Mouse (Mus musculus): ENCODE measurements around the gene Tmem106c. TPM values are rescaled to one million over a fixed set of nuclear protein-coding genes. Genes with fewer than 3 reads are reported as not detected.

Tmem106c gene
- polyA plus RNA-seq, 1 experiment from 2014 or later: 55.0 TPM

DNA sequence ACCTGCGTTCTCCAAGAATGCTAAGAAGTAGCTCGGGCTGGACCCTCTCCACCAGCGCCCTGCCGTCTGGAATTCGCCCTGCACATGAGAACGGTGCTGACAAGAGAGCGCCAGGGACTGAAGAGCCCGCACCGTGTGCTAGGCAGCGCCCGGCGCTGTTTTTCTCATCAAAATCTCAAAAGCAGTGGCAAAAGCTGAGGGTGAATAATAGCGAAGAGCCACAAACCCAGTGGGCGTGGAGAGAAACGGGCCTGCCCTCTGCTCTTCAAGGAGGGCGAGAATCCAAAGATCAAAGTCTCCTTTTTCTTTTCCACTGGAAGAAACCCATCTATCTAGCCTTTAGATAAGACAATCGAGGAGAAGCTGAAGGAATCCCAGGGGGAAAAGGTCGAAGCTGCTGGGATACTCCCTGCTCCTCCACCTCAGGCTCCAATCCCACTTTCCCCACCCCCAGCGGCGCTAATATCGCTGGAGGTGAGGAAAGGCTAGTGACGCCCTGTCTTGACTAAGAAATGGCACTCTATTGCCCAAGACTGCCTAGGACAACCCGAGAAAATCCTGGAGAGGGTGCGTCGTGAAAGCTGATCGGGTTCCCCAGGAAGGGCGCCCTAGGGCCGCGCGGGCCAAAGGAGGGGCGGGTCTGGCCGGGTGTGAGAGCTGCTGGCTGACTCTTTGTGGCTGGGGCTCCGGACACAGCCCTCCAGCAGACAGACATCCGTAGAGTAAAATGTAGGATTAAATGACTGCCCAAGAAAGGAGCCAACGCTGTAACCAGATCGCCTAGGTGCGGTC lies 37.5 kb downstream of the Tmem106c start:
- DNase-seq (ENCODE audit: low spot score) (peak; percentile 66), ATAC-seq (replicated peaks; ENCODE audit: low FRiP score, low read depth) (peak; percentile 21; the same call in 1 of the 2 replicates)
- TF ChIP-seq CTCF (IDR thresholded peaks at IDR 0.05; ENCODE audit: low read depth): peak; percentile 23; the same call in 1 of the 2 replicates
- H3K4me1 ChIP-seq (replicated peaks; ENCODE audit: insufficient read depth, low read length): peaks cover 34% of the 10 kb centered on the region
- H3K36me3 ChIP-seq (ENCODE audit: insufficient read depth, low read length): no peaks in the 10 kb centered on the region
- peaks cover 63% of the 10 kb centered on the region for H3K27me3 ChIP-seq (ENCODE audit: insufficient read depth, low read length)
- H3K27ac ChIP-seq: no peak overlapping the region
- H3K4me3 ChIP-seq (replicated peaks; ENCODE audit: low read depth, low read length): peak overlapping the region; percentile 34
- H3K9ac ChIP-seq (ENCODE audit: low read depth, low read length): peak overlapping the region; percentile 40; the same call in 1 of the 2 replicates
- no peaks in the 10 kb centered on the region for H3K9me3 ChIP-seq (replicated peaks; ENCODE audit: low read length)
- H3K4me2 ChIP-seq (ENCODE audit: low read length): peak overlapping the region; percentile 65
- WGBS: 2% methylated on average over 37 of the region's 37 CpGs

DNA sequence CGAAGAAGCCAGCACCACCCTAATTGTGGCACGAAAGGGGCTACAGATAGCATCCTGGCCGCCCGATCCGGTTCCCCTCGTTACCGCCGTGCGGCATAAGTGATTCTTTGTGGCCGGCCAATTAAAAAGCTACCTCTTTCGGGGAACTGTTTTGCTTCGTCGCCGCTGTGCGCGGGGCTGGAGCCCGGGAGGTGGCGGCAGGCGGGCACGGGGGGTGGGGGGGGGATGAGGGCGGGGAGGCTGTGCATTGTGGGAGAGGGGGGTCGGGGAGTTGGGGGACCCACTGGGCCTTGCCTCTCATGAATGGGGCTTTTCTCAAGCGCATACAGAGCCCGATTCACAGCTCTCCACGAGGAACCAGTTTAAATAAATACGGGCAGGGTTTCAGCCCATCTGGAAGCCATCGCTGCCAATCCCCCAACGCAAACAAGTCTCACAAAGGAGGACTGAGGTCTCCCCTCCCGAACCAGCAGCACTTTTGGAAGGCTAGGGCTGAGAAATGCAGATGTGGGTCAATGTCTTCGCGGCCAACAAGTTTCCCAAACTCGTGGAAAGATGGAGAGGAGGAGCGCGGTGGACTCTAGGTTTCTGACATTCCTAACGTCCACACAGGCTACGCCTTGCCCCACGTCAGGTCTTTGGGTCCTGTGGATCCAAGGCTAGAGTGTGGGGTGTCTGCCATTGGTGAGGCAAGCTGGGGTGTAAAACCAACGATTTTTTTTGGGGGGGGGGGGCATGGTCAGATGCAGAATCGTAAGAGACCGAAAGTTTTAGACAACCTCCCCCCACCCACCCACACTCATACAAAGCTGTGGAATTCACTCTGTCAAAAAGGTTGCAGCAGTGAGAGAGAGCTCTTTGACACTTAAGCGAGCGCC lies 38.4 kb downstream of the Tmem106c start:
- Histone ChIP-seq H3K4me2 (ENCODE audit: low read length) (peak overlapping the region; percentile 65), H3K4me3 (replicated peaks; ENCODE audit: low read depth, low read length) (peak overlapping the region; percentile 34), H3K27ac (no peak overlapping the region), H3K4me1 (replicated peaks; ENCODE audit: insufficient read depth, low read length) (peaks cover 34% of the 10 kb centered on the region), H3K27me3 (ENCODE audit: insufficient read depth, low read length) (peaks cover 63% of the 10 kb centered on the region), H3K36me3 (ENCODE audit: insufficient read depth, low read length) (no peaks in the 10 kb centered on the region), H3K9me3 (replicated peaks; ENCODE audit: low read length) (no peaks in the 10 kb centered on the region), H3K9ac (ENCODE audit: low read depth, low read length) (peak overlapping the region; percentile 40; the same call in 1 of the 2 replicates)
- no peak for TF ChIP-seq CTCF (IDR thresholded peaks at IDR 0.05; ENCODE audit: low read depth)
- no peak for ATAC-seq (replicated peaks; ENCODE audit: low FRiP score, low read depth)
- under 1% methylated on average over 41 of the region's 42 CpGs for WGBS
- peak; percentile 68 for DNase-seq (ENCODE audit: low spot score)

DNA sequence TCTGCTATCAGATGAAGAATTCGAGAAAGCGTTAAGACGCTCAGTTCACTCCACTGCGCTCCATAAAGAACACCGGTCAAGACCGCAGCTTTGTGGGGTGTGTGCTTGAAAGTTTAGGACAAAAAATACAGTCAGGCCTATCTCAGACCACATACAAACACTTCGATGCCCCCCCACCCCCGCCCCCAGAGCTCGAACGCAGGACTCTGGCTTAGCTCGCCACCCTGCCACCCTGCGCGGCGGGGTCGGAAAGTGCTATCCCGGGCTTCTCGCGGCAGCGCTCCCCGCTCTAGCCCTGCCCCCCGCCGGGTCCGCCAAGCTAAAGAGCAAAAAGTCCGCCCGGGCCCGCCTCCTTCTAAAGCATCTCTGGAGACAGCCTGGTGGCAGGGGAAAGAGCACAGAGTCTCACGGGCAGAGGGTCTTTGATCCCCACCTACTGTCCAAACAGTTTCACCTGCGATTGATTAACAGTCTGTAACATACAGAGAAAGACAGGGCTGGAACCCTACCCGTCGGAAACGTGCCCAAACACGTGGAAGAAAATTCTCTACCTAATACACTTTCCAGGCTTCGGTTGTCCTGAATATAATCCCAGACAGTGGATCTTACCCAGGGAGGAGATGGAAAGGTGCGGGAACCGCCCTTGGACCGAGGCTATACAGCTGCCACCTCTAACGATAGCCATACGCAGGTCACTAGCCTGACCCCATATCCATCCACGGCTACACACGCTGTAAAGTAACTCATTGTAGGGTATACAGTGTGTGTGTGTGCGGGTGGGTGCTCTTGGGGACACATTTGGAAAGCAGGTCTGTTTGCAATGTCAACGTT lies 39.2 kb downstream of the Tmem106c start:
- H3K4me1 ChIP-seq (replicated peaks; ENCODE audit: insufficient read depth, low read length): peaks cover 34% of the 10 kb centered on the region
- no peaks in the 10 kb centered on the region for H3K36me3 ChIP-seq (ENCODE audit: insufficient read depth, low read length)
- H3K9ac ChIP-seq (ENCODE audit: low read depth, low read length): peak overlapping the region; percentile 23; the same call in 1 of the 2 replicates
- peaks cover 60% of the 10 kb centered on the region for H3K27me3 ChIP-seq (ENCODE audit: insufficient read depth, low read length)
- no peaks in the 10 kb centered on the region for H3K9me3 ChIP-seq (replicated peaks; ENCODE audit: low read length)
- H3K4me2 ChIP-seq (ENCODE audit: low read length): peak overlapping the region; percentile 65
- 1% methylated on average over 42 of the region's 42 CpGs for WGBS
- DNase-seq (ENCODE audit: low spot score) (peak; percentile 79), ATAC-seq (replicated peaks; ENCODE audit: low FRiP score, low read depth) (0 out of 2 replicates have a peak, but pooled peaks have one; percentile 10)
- no peak for TF ChIP-seq CTCF (IDR thresholded peaks at IDR 0.05; ENCODE audit: low read depth)
- H3K27ac ChIP-seq: no peak overlapping the region
- peak overlapping the region; percentile 34 for H3K4me3 ChIP-seq (replicated peaks; ENCODE audit: low read depth, low read length)

DNA sequence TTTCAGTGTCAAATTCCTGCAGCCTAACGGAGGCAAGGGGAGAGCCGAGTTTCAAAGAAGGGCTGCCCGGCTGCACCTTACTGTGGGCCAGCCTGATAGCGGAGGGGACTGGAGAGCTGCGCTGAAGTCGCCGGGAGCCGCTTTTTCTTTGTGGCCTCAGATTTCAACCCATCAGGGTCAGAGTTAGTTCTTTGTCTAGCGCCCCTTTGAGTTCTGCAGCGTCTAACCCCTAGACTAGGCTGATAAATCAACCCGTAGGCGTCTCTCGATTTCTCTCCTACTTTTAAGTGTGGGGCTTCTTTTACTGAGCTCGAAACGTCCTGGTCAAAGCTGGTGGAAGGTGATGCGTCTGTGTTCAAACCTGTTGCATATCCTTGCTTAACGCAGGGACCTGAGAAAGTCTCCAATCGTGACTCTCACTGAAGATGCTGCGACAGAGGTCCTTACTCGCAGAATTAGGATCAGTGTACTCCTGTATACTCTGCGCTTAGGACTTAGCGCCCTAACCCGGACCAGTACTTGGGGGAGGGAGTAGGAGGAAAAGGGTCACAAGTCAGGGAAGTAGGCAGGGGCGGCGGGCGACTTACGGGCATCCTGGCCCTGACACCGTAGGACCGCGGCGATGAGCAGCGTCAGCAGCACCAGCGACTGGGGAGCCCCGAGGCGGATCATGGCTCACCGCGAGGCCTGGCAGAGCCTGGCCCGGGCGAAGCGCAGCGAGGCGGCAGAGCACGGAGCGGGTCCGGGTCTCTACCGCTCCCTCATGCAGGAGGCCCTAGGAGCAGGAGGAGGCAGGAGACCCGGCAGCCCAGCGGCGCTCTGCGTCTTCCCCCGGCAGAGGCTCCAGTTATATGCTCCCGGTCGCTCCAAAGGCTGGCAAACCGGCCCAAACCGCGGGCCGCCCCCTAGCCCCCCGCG lies 40.1 kb downstream of the Tmem106c start, which contains the start of gene Col2a1:
TSS of gene Col2a1 (minus strand) at position 874 of the 918 bp plus-strand sequence.
- H3K4me2 ChIP-seq (ENCODE audit: low read length): peak within 1 kb of the TSS; percentile 65
- no peaks in the 10 kb centered on the region for H3K36me3 ChIP-seq (ENCODE audit: insufficient read depth, low read length)
- ATAC-seq (replicated peaks; ENCODE audit: low FRiP score, low read depth) (peak; percentile 17; the same call in 1 of the 2 replicates), DNase-seq (ENCODE audit: low spot score) (no peak)
- H3K4me1 ChIP-seq (replicated peaks; ENCODE audit: insufficient read depth, low read length): peaks cover 34% of the 10 kb centered on the region
- peak within 1 kb of the TSS; percentile 34 for H3K4me3 ChIP-seq (replicated peaks; ENCODE audit: low read depth, low read length)
- TF ChIP-seq CTCF (IDR thresholded peaks at IDR 0.05; ENCODE audit: low read depth): no peak
- H3K27me3 ChIP-seq (ENCODE audit: insufficient read depth, low read length): peaks cover 59% of the 10 kb centered on the region
- WGBS: under 1% methylated on average over 59 of the region's 59 CpGs
- no peak within 1 kb of the TSS for H3K27ac ChIP-seq
- H3K9me3 ChIP-seq (replicated peaks; ENCODE audit: low read length): no peaks in the 10 kb centered on the region
- H3K9ac ChIP-seq (ENCODE audit: low read depth, low read length): peak within 1 kb of the TSS; percentile 32; the same call in 1 of the 2 replicates

DNA sequence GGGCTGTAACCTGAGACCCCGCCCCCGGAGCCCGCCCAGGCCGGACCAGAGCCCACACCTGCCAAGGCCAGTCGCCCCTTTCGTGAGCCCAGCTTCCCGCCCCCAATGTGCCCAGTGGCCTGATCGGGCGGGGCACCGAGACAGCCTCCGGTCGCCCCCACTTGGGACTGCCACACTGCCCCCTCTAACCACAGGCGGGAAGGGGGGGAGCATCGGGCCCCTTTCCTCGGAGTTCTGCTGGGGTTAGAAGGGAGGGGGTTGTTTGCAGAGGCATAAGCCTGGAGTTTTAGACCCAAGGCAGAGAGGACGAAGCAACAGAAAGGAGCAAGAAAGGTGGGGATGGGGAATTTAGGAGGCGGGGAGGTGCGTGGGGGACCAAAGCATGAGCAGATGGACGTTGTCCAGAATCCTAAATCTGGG lies 40.8 kb downstream of the Tmem106c start:
- Histone ChIP-seq H3K9me3 (replicated peaks; ENCODE audit: low read length) (no peaks in the 10 kb centered on the region), H3K27me3 (ENCODE audit: insufficient read depth, low read length) (peaks cover 52% of the 10 kb centered on the region), H3K9ac (ENCODE audit: low read depth, low read length) (peak overlapping the region; percentile 32; the same call in 1 of the 2 replicates), H3K4me3 (replicated peaks; ENCODE audit: low read depth, low read length) (peak overlapping the region; percentile 34), H3K4me1 (replicated peaks; ENCODE audit: insufficient read depth, low read length) (peaks cover 31% of the 10 kb centered on the region), H3K27ac (no peak overlapping the region), H3K4me2 (ENCODE audit: low read length) (peak overlapping the region; percentile 65), H3K36me3 (ENCODE audit: insufficient read depth, low read length) (no peaks in the 10 kb centered on the region)
- TF ChIP-seq CTCF (IDR thresholded peaks at IDR 0.05; ENCODE audit: low read depth): no peak
- DNase-seq (ENCODE audit: low spot score): no peak
- WGBS: 2% methylated on average over 19 of the region's 19 CpGs
- peak; percentile 27 for ATAC-seq (replicated peaks; ENCODE audit: low FRiP score, low read depth)
